Mouse (Mus musculus): ENCODE measurements around the gene Limk1.
A peak's percentile ranks its signal among the peaks of the same experiment; 100 is the strongest.

GRCm38 (mm10) chr5:134615380-134615779 lies 73.0 kb downstream of the Limk1 start:
- no peak for TF ChIP-seq POLR2A (IDR thresholded peaks at IDR 0.05; ENCODE audit: insufficient read length, low read depth)
- peak; percentile 62 for TF ChIP-seq POLR2AphosphoS2 (IDR thresholded peaks at IDR 0.05; ENCODE audit: insufficient read length, low read depth)
- no peak for TF ChIP-seq MAX (IDR thresholded peaks at IDR 0.05; ENCODE audit: low read depth)
- TF ChIP-seq USF1 (IDR thresholded peaks at IDR 0.05; ENCODE audit: low read depth) = no peak
- TF ChIP-seq MYOD1 (IDR thresholded peaks at IDR 0.05; ENCODE audit: control insufficient read depth in 1 of 3, insufficient read length in 2 of 3, low read depth in 2 of 3) = no peak
- TF ChIP-seq E2F4 (IDR thresholded peaks at IDR 0.05; ENCODE audit: insufficient read depth) = no peak
